Mouse (Mus musculus): Measurements from ENCODE around the gene Cntn5.

Gene Cntn5

GRCm38 (mm10) chr9:10447220-10447837 lies 457.2 kb downstream of the Cntn5 start:
- in situ Hi-C loops (cut with MboI, MseI), result no loop called here

DNA sequence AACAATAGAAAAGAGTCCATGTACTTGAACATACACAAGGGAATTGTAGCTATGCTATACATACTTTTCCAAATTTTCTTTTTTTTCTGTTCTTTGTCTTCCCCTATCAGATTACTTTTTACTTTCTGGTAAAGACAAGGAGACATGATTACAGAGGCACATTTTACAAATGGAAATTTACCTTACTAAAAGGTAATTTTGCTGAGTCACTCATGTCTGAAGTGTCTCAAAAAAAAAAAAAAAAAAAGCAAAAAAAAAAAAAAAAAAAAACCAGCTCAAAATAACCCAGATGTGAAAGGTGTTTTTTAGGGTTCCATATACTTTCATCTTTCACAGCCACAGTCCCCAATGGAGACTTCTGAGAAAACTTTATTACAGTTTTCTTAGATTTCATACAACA lies 492.5 kb downstream of the Cntn5 start:
- in situ Hi-C loops (cut with MboI, MseI), result no loop called here

GRCm38 (mm10) chr9:10400099-10400498 lies 504.5 kb downstream of the Cntn5 start:
- in situ Hi-C loops (cut with MboI, MseI), result no loop called here

GRCm38 (mm10) chr9:10389863-10390262 lies 514.7 kb downstream of the Cntn5 start:
- in situ Hi-C loops (cut with MboI, MseI), result no loop called here

DNA sequence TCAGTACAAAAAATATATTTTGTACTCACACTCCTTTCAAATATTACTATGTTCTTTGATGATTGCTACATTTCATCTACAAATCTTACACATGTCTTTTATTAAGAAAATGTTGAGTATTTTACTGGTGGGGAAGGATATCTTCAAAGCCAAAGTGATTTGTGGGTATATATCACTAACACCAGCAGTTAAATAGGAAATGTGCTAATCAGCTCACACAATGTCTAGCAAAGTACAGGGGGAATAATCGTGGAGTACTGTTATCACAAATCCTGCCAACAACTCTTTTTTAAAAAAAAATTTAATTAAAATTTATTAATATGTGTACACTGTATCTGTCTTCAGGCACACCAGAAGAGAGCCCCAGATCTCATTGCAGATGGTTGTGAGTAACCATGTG lies 520.1 kb downstream of the Cntn5 start:
- in situ Hi-C loops (cut with MboI, MseI), result no loop called here

- in situ Hi-C loops (cut with MboI, MseI), result no loop called here
Measured at GRCm38 (mm10) chr9:10383140-10383539, 521.4 kb downstream of the Cntn5 start.

DNA sequence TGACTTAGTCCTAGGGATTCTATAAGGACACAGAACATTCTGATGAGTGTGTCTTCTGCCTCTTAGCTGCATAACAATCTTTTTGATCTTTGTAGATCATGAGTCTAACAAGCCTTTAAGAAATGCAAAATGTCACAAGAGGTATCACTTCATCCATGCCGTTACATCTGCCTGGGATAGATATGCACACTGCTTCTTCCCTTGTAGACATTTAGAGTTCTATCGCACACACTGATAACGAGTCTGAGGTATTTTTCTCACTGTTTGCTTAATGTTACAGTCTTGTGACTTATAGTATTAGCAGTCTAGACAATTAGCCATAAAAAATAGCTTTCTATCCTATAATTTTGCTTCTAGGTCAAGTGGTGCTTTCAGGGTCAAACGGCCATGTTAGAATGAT lies 522.9 kb downstream of the Cntn5 start:
- in situ Hi-C loops (cut with MboI, MseI), result no loop called here

- in situ Hi-C loops (cut with MboI, MseI), result no loop called here
Measured at GRCm38 (mm10) chr9:10376261-10376660, 528.3 kb downstream of the Cntn5 start.

DNA sequence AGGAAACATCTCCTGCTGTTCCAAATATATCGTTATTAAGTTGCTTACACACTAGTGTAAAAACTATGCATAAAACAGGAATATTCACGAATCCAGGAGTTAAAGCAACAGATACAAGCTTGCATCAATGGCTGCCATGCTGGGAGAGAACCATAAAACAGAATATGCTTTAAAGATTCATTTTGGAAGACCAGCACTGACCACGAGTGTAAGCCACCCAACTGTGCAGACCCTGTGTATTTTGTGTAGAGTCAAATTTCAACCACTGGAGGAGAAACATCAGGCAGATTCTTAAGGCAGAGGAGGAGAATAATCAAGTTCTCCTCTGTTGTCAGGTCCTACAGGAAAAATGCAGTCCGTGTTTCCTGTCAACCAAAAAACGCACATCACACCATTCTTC lies 535.6 kb downstream of the Cntn5 start:
- in situ Hi-C loops (cut with MboI, MseI), result no loop called here

- in situ Hi-C loops (cut with MboI, MseI), result no loop called here
Measured at GRCm38 (mm10) chr9:10368410-10368809, 536.2 kb downstream of the Cntn5 start.

GRCm38 (mm10) chr9:10366246-10366955 lies 538.2 kb downstream of the Cntn5 start:
- in situ Hi-C loops (cut with MboI, MseI), result no loop called here

DNA sequence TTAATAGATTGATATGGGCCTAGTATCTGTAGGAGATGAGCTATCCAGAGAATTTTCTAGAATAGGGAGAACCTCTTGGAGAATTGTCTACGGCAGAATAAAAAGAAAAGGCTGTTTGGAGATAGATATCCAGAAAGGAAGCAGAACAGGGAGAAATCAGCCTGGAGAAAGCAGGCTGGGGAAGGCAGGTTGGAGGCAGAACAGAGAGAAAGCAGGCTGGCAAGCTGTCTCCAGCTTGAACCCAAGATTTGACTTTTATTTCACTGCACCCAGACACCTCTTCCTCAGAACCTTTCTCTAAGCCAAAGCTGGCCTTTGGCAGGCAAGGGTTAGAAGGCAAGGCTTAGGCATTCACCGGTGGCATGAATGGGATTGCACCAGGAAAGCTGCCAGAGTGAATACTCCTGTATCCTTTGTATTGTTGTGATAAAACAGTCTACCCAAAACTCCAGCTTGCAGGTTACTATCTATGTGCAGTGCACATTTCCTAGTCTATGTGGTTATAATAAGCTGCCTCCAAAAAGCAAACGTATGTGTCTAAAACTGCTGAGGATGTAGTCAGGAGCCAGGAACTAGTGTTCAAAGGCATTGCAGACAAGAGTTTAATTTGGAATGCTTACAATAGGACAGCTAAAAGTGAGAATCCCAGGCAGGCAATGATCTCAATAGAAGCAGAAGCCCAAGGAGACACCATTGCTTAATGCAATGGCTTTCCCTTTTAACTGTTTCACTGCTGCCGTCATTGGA lies 553.5 kb downstream of the Cntn5 start:
- in situ Hi-C loops (cut with MboI, MseI), result no loop called here

DNA sequence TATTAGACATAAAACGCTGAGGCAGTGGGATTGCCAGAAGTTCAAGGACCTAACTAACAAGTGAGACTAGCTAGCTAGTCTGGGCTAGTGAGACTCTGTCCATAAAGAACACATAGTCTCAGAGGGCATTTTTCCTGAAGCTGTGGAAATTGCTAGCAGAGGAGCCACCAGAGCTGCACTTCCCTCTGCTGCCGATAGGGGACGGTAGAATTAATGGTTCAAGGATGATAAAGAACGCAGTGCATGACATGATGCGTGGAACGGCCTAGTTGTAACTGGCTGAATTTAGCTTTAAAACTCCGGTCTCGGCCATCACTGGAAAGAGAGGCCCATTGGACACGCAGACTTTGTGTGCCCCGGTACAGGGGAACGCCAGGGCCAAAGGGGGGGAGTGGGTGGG lies 555.8 kb downstream of the Cntn5 start:
- in situ Hi-C loops (cut with MboI, MseI), result no loop called here

- in situ Hi-C loops (cut with MboI, MseI), result no loop called here
Measured at GRCm38 (mm10) chr9:10348222-10348621, 556.4 kb downstream of the Cntn5 start.

GRCm38 (mm10) chr9:10340751-10341150 lies 563.8 kb downstream of the Cntn5 start:
- in situ Hi-C loops (cut with MboI, MseI), result no loop called here

- in situ Hi-C loops (cut with MboI, MseI), result no loop called here
Measured at GRCm38 (mm10) chr9:10339716-10340115, 564.9 kb downstream of the Cntn5 start.

DNA sequence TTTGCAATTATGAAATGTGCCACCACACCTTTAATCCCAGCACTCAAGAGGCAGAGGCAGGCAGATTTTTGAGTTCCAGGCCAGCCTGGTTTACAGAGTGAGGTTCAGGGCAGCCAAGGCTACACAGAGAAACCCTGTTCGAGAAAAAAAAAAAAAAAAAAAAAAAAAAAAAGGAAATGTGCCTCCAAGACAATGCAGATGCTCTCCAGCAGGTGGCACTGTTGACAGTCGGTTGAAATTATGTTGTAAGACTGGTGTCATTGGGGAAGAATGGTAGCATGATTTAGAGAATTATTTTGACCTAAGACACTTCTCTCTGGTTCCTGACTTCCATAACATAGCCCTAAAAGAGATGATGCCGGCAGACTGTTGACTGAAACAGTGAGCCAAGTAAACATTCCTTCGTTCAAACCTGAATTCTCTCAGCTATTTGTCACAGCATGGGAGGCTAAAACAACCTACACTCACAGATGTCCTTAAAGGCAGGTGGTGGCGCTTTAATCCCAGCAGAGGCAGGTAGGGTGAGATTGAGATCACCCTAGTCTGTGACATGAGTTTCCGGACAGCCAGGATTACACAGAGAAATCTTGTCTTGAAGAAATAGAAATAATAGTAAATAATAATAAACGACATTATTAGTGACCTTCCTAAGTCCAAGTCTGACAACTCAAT lies 579.7 kb downstream of the Cntn5 start:
- in situ Hi-C loops (cut with MboI, MseI), result no loop called here

DNA sequence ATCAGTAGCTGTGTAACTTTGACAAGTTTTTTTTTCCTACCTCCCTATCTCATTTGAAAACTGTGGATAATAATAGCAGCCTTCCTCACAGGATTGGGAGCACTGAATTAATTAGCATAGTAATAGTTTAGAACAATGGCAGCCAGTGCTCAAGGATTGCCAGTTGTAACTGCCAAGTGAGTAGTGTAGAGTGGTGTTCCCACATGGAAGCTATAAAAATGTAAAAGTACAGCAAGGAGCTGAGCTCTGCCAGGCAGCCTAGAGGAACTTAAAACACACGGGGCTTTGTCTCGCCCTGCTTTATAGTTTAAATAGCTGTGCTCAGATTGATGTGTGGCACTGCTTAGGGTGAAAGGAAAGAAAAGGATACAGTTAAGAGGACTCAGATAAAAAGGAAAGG lies 635.2 kb downstream of the Cntn5 start:
- in situ Hi-C loops (cut with MboI, MseI), result no loop called here

DNA sequence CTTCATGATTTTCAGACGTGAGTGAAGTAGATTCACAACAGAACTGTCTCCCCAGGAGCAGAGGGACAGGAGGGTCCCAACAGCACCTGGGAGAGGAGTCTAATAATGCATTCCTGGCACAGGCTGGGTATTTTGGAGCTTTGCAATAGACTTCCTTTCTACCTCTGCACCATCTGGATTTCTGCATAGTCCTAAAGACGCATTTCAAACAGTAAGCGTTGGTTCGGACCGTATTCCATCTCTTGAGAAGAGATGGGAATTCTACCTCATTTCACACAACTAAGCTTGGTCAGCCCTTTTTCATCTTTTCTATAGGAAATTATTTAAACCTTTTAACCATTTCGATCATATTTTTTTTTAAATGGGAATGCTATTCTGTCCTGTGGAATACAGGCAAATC lies 635.7 kb downstream of the Cntn5 start:
- in situ Hi-C loops (cut with MboI, MseI), result no loop called here

- in situ Hi-C loops (cut with MboI, MseI), result no loop called here
Measured at GRCm38 (mm10) chr9:10265616-10266015, 639.0 kb downstream of the Cntn5 start.

GRCm38 (mm10) chr9:10233364-10233763 lies 671.2 kb downstream of the Cntn5 start:
- in situ Hi-C loops (cut with MboI, MseI), result loop anchor here (10.0 kb wide), 1 partner anchor 1129 kb away; no protein-coding TSS in a partner anchor

DNA sequence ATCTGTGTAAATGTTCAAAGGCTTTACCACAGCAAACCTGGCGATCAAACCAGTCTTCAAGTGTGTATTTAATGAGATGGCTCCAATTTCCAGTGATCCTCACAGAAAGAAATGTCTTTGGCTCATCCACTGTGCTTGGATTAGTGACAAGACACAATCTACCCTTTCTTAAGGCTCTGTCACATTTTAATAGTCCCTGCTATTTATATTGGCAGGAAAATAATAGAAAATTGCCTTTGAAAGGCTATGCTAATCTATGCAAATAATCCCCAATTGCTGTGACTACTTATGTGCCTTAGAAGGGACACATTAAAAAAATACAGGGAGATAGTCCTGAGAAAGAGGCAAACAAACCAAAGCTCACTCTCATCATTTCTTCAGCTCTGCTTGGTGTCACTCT lies 672.5 kb downstream of the Cntn5 start:
- in situ Hi-C loops (cut with MboI, MseI), result loop anchor here (10.0 kb wide), 1 partner anchor 1127 kb away; no protein-coding TSS in a partner anchor
